Comparison of ENCODE assay signal across 15 mouse cellular contexts in the genomic region with DNA sequence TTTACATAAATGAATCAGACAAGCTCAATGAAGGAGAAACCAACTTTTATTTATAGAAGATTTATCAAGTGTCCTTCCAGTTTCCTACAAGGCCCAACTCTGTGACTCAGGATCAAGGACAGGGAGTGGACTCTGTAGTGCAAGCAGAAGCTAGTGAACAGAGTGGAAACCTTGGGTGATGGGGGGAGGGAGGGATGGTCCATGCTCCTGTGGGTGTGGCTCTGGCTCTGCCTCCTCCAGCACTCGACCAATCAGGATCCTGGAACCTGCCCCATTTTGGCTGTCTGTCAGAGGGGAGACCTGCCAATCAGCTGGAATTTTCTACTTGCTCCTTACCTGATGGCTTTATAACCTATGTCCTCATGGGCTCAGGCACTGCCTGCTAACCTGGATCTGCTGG. TPM values are rescaled to one million over a fixed set of nuclear protein-coding genes. Genes with fewer than 3 reads are reported as not detected.
DNase-seq lines count a peak whose midpoint lies in the region.
"Had no signal": no experiment of that assay in that cellular context is flagged by ENCODE, and none has a peak within 500 bp of the region (broad histone marks: within the 10 kb centered on the region; RNA-seq: fewer than 3 reads in every experiment).

No protein-coding gene starts in this region.

- DNase-seq in adrenal gland, adult (ENCODE audit: inconsistent age in 2 of 2, low spot score in 1 of 2): peak; percentile 74 to 92
- DNase-seq in adrenal gland, adult 18-20 months (ENCODE audit: low spot score in 2 of 2): no peak
- peak; percentile 79 for DNase-seq in ovary, adult 18-20 months (ENCODE audit: low spot score)
- no peak for DNase-seq in ovary, postnatal 14 days (ENCODE audit: low spot score)
- DNase-seq in adrenal gland, adult 2 months: peak; percentile 86
- DNase-seq in adrenal gland, postnatal 25 days: peak; percentile 49
- DNase-seq in natural killer cell, adult 2 months (ENCODE audit: low spot score in 2 of 2): no peak
- DNase-seq in gastrocnemius, postnatal 25 days: no peak
- DNase-seq: B cell, adult 2 months; cerebellum, adult 11-12 months; cerebellum, adult 9-11 months; cerebellum, postnatal 36 days; forebrain, postnatal 0 days; heart, adult 18-20 months; heart, postnatal 14 days had no signal

RNA-seq across cellular contexts. Expression of a gene that starts 36.0 kb away (rescaled TPM):
- total RNA-seq in adrenal gland, adult 18-20 months (2021): 10 to 100 TPM; 48.9 to 63.3 TPM
- 10 to 100 TPM; 39.7 to 55.6 TPM for total RNA-seq in adrenal gland, adult 2 months (2021)
- polyA plus RNA-seq in adrenal gland, adult 2 months (2012; rRNA removed): 53.3 and 76.1 TPM in 2 replicates
- 56.1 and 56.7 TPM in 2 replicates for total RNA-seq in adrenal gland, postnatal 25 days (2021)
- total RNA-seq in gastrocnemius, postnatal 25 days (2021): 10 to 100 TPM; 21.6 to 22.6 TPM

Comparison
In these comparisons a context has a peak if more than half of its experiments do, and no peak if none do; other contexts are left out.
1. DNase-seq: peak in adrenal gland, adult (2 of 2), ovary, adult 18-20 months (single experiment), adrenal gland, adult 2 months (single experiment) and adrenal gland, postnatal 25 days (single experiment); none in adrenal gland, adult 18-20 months (0 of 2), ovary, postnatal 14 days (single experiment), natural killer cell, adult 2 months (0 of 2) and gastrocnemius, postnatal 25 days (single experiment).